Mouse (Mus musculus): ENCODE data around the gene Trappc12.

GRCm38 (mm10) chr12:28724366-28724765 lies 25.9 kb downstream of the Trappc12 start:
- no peak for TF ChIP-seq CTCF (IDR thresholded peaks at IDR 0.05; ENCODE audit: extremely low read depth, insufficient read depth, low read length)
- no peak for TF ChIP-seq POLR2A (IDR thresholded peaks at IDR 0.05; ENCODE audit: extremely low read depth, insufficient read depth, low read length)

All from cortical plate, adult 2 months (tissue).